Mouse (Mus musculus): Measurements from ENCODE around the gene Ncapg. TPM values are rescaled to one million over a fixed set of nuclear protein-coding genes. Genes with fewer than 3 reads are reported as not detected.
"Not testable (repeated sequence)": the region's sequence is repeated elsewhere in the genome, so short reads cannot be mapped to it uniquely, and the experiment has no call there.

Gene Ncapg
- 33.9 and 37.0 TPM in 2 replicates for polyA plus RNA-seq (2015; fragmentation: Nextera tagmentation; extraction: Ambion mirVana)

DNA sequence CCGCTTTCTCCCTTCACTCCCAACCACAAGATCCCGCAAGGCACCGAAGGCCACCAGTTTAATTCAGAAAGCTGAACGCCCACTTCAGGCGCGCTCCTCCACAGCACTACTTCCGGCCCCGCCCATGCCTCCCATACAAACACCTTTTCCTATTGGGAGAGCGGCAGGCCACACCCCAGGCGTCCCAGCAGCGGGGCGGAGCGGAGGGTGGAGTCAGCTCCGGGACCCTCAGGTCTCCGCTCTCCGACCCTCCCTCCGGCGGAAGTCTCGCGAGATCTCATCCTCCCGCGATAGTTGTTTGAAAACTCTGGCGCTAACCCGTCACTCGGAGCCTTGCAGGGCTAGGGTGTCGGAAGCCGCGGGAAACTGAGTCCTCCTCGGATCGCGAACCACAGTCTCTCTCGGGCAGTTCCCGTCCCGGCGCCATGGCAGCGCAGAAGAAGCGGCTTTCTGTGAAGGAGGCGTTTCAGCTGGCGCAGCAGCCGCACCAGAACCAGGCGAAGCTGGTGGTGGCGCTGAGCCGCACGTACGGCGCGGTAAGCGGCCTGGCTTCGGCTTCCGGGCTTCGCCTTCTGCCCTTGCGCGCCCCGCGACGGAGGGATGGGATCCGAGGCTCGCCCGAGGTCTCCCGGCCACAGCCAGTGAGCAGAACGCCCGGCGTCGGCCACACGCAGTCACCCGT, at the start of gene Ncapg:
Ncapg (plus strand) TSS at position 322 of the 682 bp plus-strand sequence.
- WGBS, result under 1% methylated on average over 66 of the region's 66 CpGs
- H3K9ac ChIP-seq (ENCODE audit: low read depth, low read length), result peak within 1 kb of the TSS; percentile 82
- H3K27me3 ChIP-seq (replicated peaks; ENCODE audit: control insufficient read depth, insufficient read depth, low read length), result no peaks in the 10 kb centered on the region
- H3K27ac ChIP-seq (ENCODE audit: low read length), result peak within 1 kb of the TSS; percentile 85
- peak; percentile 100 for ATAC-seq
- no peaks in the 10 kb centered on the region for H3K9me3 ChIP-seq (ENCODE audit: control insufficient read depth, low read length)
- H3K4me1 ChIP-seq (ENCODE audit: control insufficient read depth, insufficient read depth, low read length), result peaks cover 6% of the 10 kb centered on the region
- H3K36me3 ChIP-seq (ENCODE audit: control insufficient read depth, insufficient read depth, low read length), result no peaks in the 10 kb centered on the region
- H3K4me3 ChIP-seq (ENCODE audit: low read length), result peak within 1 kb of the TSS; percentile 79
- peak within 1 kb of the TSS; percentile 66 for H3K4me2 ChIP-seq (ENCODE audit: low read depth, low read length)

DNA sequence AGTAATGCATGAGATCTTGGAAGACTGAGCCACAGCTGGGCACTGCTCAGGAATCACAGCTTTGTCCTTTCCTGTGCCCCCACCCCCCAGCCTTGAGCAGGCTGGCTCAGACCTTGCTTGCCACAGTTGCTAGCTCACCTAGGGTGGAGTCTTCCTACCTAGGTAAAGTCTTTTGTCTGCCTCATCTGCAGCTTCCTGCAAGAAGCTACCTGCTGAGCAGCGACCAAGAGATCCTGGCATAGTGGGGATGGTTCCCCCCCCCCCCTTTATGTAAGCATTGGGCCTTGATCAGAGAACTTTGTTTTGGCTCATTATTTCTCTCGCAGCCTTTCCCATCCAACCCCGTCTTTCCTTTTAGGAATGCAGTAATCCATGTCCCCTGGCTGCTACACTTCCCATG, 48.2 kb upstream of the Ncapg start:
- Histone ChIP-seq H3K27ac (ENCODE audit: low read length) (no peak overlapping the region), H3K9ac (ENCODE audit: low read depth, low read length) (no peak overlapping the region), H3K9me3 (ENCODE audit: control insufficient read depth, low read length) (no peaks in the 10 kb centered on the region), H3K27me3 (replicated peaks; ENCODE audit: control insufficient read depth, insufficient read depth, low read length) (no peaks in the 10 kb centered on the region), H3K36me3 (ENCODE audit: control insufficient read depth, insufficient read depth, low read length) (no peaks in the 10 kb centered on the region), H3K4me3 (ENCODE audit: low read length) (no peak overlapping the region), H3K4me1 (ENCODE audit: control insufficient read depth, insufficient read depth, low read length) (no peaks in the 10 kb centered on the region), H3K4me2 (ENCODE audit: low read depth, low read length) (no peak overlapping the region)
- WGBS, result 53% methylated on average over 3 of the region's 3 CpGs
- ATAC-seq, result no peak

DNA sequence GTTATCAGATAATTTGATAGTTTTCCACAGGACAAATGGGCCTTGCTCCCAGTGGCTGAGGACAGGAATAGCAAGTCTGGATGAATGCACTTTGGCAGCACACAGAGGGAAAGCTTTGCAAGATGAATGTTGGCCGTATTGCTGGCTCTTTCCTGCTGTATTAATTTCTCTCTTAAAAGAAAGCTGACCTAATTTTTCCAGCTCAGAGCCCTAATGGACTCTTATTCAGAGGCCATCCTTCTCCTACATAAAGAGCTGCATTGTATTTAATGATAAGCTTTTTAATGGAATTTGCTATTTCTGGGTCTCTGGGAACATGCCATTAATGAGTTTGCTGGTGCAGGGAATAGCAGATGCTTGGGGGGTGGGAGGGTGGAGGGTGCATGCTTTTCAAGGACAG, 41.9 kb upstream of the Ncapg start:
- no peak overlapping the region for H3K27ac ChIP-seq (ENCODE audit: low read length)
- H3K36me3 ChIP-seq (ENCODE audit: control insufficient read depth, insufficient read depth, low read length), result no peaks in the 10 kb centered on the region
- no peak overlapping the region for H3K4me3 ChIP-seq (ENCODE audit: low read length)
- H3K4me2 ChIP-seq (ENCODE audit: low read depth, low read length), result no peak overlapping the region
- no peaks in the 10 kb centered on the region for H3K9me3 ChIP-seq (ENCODE audit: control insufficient read depth, low read length)
- H3K4me1 ChIP-seq (ENCODE audit: control insufficient read depth, insufficient read depth, low read length), result no peaks in the 10 kb centered on the region
- H3K27me3 ChIP-seq (replicated peaks; ENCODE audit: control insufficient read depth, insufficient read depth, low read length), result no peaks in the 10 kb centered on the region
- ATAC-seq, result peak; percentile 38; the same call in 1 of the 2 replicates
- WGBS, result 70% methylated on average over 1 of the region's 1 CpGs
- no peak overlapping the region for H3K9ac ChIP-seq (ENCODE audit: low read depth, low read length)

DNA sequence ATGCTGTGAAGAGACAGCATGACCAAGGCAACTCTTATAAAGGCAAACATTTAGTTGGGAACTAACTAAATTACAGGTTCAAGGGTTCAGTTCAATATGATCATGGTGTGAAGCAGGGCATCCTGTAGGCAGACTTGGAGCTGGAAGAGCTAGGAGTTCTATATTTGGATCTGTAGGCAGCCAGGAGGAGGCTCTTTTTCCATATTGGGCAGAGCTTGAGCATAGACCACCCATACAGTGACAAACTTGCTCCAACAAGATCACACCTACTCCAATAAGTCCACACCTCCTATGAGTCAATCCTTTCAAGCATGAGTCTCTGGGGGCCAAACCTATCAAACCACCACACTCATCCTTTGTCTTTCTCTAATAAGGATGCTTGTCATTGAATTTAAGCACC, 40.2 kb upstream of the Ncapg start:
- Histone ChIP-seq H3K4me3 (ENCODE audit: low read length) (no peak overlapping the region), H3K27ac (ENCODE audit: low read length) (no peak overlapping the region), H3K4me1 (ENCODE audit: control insufficient read depth, insufficient read depth, low read length) (no peaks in the 10 kb centered on the region), H3K4me2 (ENCODE audit: low read depth, low read length) (no peak overlapping the region), H3K9me3 (ENCODE audit: control insufficient read depth, low read length) (no peaks in the 10 kb centered on the region), H3K27me3 (replicated peaks; ENCODE audit: control insufficient read depth, insufficient read depth, low read length) (no peaks in the 10 kb centered on the region), H3K9ac (ENCODE audit: low read depth, low read length) (no peak overlapping the region), H3K36me3 (ENCODE audit: control insufficient read depth, insufficient read depth, low read length) (no peaks in the 10 kb centered on the region)
- ATAC-seq, result no peak

DNA sequence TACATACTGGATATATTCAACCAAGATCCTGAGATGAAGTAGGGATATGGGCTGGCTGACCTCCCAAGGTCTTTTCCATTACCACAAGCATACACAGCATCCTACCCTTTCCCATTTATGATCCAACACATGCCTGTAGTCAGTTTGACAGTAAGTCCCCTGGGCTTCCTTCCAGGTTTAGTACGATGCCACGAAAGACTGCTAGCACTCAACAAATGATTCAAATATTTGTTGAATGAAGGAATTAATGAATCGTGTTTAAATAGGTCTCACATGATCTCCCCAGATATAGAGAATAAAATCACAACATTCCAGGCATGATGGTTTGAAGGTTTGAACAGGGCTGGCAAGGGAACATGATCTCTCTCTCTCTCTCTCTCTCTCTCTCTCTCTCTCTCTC, 31.3 kb upstream of the Ncapg start:
- H3K27ac ChIP-seq (ENCODE audit: low read length), result no peak overlapping the region
- no peak for ATAC-seq
- no peak overlapping the region; the same call in 1 of the 2 replicates for H3K4me3 ChIP-seq (ENCODE audit: low read length)
- peak overlapping the region; percentile 98; the same call in 1 of the 2 replicates for H3K4me2 ChIP-seq (ENCODE audit: low read depth, low read length)
- no peaks in the 10 kb centered on the region for H3K9me3 ChIP-seq (ENCODE audit: control insufficient read depth, low read length)
- no peaks in the 10 kb centered on the region for H3K36me3 ChIP-seq (ENCODE audit: control insufficient read depth, insufficient read depth, low read length)
- no peaks in the 10 kb centered on the region for H3K27me3 ChIP-seq (replicated peaks; ENCODE audit: control insufficient read depth, insufficient read depth, low read length)
- 36% methylated on average over 3 of the region's 3 CpGs for WGBS
- H3K4me1 ChIP-seq (ENCODE audit: control insufficient read depth, insufficient read depth, low read length), result peaks cover 7% of the 10 kb centered on the region; the same call in 1 of the 2 replicates
- no peak overlapping the region for H3K9ac ChIP-seq (ENCODE audit: low read depth, low read length)

DNA sequence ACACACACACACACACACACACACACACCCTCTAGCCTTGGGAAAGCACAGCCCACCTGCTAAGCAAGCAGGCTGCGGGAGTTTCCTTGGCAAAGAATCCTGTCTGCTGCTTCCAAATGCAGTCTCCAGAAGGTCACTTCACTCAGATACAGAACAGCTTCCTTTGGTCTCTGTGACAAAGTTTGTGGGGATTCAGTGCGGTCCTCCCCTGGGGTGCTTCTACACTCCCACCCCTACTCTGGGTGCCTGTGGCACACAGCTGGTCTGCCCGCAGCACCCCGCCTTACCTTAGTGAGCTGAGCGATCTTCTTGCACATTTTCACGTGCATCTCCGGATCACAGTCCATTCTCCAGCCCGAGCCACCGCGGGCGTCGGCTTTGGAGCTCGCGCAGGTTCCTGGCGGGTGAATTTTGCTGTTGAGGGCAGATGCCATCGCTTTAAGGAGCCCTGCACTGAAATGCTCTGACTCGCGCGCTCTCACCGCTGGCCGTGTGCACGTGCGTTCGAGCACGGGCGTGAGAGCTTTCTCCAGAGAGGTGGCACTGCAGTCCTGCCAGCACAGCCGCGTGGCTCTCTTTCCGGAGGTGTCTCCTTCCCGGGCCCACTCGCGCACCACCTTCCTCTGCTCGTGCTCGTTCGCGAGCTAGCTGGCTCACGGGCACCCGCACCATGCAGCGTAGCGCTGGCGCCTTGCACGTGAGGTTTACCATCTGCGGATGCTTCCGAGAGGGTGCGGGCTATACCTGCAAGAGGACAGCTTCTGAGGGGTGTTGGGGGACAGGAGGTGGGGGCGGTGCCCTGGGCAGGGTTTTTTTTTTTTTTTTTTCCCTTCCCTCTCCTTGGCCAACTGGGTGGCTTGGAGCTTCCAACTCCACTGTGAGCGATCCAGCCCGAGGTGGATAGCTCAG, 30.7 kb upstream of the Ncapg start, which contains the start of gene Fam184b:
Fam184b (minus strand) TSS at position 809 of the 909 bp plus-strand sequence.
- H3K9me3 ChIP-seq (ENCODE audit: control insufficient read depth, low read length), result no peaks in the 10 kb centered on the region
- no peaks in the 10 kb centered on the region for H3K36me3 ChIP-seq (ENCODE audit: control insufficient read depth, insufficient read depth, low read length)
- ATAC-seq, result peak; percentile 92
- H3K4me2 ChIP-seq (ENCODE audit: low read depth, low read length), result peak within 1 kb of the TSS; percentile 98
- peak within 1 kb of the TSS; percentile 64 for H3K4me3 ChIP-seq (ENCODE audit: low read length)
- no peaks in the 10 kb centered on the region for H3K27me3 ChIP-seq (replicated peaks; ENCODE audit: control insufficient read depth, insufficient read depth, low read length)
- H3K4me1 ChIP-seq (ENCODE audit: control insufficient read depth, insufficient read depth, low read length), result peaks cover 7% of the 10 kb centered on the region; the same call in 1 of the 2 replicates
- WGBS, result under 1% methylated on average over 47 of the region's 48 CpGs
- peak within 1 kb of the TSS; percentile 70 for H3K9ac ChIP-seq (ENCODE audit: low read depth, low read length)
- no peak within 1 kb of the TSS for H3K27ac ChIP-seq (ENCODE audit: low read length)

DNA sequence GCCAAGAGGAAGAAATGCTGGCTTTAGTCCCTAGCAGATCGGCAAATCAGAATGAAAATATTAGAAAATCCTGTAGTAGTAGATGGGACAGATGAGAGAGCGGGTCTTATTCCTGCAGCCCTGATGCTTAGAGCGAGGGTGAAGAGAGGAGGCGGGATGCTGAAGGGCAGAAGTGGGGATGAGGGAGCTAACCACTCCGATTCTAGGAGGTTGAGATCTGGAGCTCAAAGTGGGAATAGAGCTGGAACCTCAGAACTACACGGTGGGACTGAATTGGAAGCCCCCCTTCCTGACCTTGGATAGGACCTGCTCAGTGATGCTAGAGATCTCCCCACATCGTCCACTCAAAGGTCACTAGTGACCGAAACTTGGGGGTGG, 30.0 kb upstream of the Ncapg start:
- Histone ChIP-seq H3K27me3 (replicated peaks; ENCODE audit: control insufficient read depth, insufficient read depth, low read length) (no peaks in the 10 kb centered on the region), H3K4me2 (ENCODE audit: low read depth, low read length) (peak overlapping the region; percentile 98), H3K9ac (ENCODE audit: low read depth, low read length) (peak overlapping the region; percentile 70), H3K36me3 (ENCODE audit: control insufficient read depth, insufficient read depth, low read length) (no peaks in the 10 kb centered on the region), H3K4me1 (ENCODE audit: control insufficient read depth, insufficient read depth, low read length) (peaks cover 7% of the 10 kb centered on the region; the same call in 1 of the 2 replicates), H3K27ac (ENCODE audit: low read length) (no peak overlapping the region), H3K4me3 (ENCODE audit: low read length) (peak overlapping the region; percentile 64), H3K9me3 (ENCODE audit: control insufficient read depth, low read length) (no peaks in the 10 kb centered on the region)
- WGBS, result 2% methylated on average over 8 of the region's 8 CpGs
- ATAC-seq, result peak; percentile 38; the same call in 1 of the 2 replicates

DNA sequence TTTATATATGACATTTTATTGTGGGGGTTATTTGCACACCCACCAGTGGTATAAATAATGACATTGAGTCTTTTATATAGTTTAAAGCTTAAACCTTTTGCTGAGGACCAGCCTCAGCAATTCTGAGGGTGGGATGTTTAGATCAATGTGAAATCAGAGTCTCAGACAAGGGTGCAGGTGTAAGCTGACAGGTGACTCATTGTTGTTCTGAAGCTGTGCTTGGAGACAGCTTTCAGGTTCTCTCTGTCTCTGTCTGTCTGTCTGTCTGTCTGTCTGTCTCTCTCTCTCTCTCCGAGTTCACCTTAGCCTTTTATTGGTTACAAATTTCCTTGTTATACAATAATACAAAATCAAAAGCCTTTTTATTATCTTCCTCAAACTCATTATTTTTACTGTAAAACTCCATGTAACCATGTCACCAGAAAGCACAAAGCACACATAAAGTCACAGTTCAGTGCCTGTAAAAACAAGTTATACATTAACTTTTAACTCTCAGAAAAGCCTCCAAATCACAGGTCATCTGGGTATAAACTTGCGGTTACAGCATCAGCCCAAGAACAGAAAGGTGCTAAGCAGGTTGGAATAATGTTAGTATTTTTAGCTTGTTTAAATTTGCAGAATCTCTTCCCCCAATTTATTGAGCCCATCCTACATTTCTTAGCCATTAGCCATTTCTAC, 18.6 kb upstream of the Ncapg start:
- H3K4me3 ChIP-seq (ENCODE audit: low read length), result no peak overlapping the region
- H3K9me3 ChIP-seq (ENCODE audit: control insufficient read depth, low read length), result no peaks in the 10 kb centered on the region
- no peak overlapping the region for H3K4me2 ChIP-seq (ENCODE audit: low read depth, low read length)
- H3K4me1 ChIP-seq (ENCODE audit: control insufficient read depth, insufficient read depth, low read length), result no peaks in the 10 kb centered on the region
- no peak overlapping the region for H3K9ac ChIP-seq (ENCODE audit: low read depth, low read length)
- WGBS, result 74% methylated on average over 2 of the region's 2 CpGs
- ATAC-seq, result peak; percentile 90
- H3K27me3 ChIP-seq (replicated peaks; ENCODE audit: control insufficient read depth, insufficient read depth, low read length), result no peaks in the 10 kb centered on the region
- no peaks in the 10 kb centered on the region for H3K36me3 ChIP-seq (ENCODE audit: control insufficient read depth, insufficient read depth, low read length)
- no peak overlapping the region for H3K27ac ChIP-seq (ENCODE audit: low read length)

DNA sequence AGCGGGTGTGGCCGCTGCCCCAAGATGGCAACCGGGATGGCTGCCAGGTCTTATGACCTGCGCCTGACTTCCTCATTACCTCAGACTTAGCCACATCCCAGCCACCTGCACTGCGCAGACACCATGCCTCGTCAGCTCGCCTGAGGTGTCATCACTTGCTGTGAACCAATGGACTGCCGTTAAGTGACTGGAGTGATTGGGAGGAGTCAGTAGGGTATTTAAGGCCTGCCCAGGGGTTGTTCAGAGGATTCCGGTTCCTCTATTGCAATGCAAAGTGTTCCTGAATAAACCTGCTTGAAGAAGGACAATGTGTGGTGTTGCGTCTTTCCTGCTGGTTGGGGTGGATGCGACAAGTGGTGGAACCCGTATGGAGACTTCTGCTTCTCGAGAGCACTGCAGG, 11.3 kb upstream of the Ncapg start:
- not testable (repeated sequence) for H3K4me2 ChIP-seq (ENCODE audit: low read depth, low read length); H3K27me3 ChIP-seq (replicated peaks; ENCODE audit: control insufficient read depth, insufficient read depth, low read length)
- WGBS, result 95% methylated on average over 13 of the region's 13 CpGs

More for the DNA sequence above, 11.3 kb upstream of the Ncapg start:
- ATAC-seq; H3K4me3 ChIP-seq (ENCODE audit: low read length); H3K4me1 ChIP-seq (ENCODE audit: control insufficient read depth, insufficient read depth, low read length); H3K27ac ChIP-seq (ENCODE audit: low read length); H3K9ac ChIP-seq (ENCODE audit: low read depth, low read length); H3K9me3 ChIP-seq (ENCODE audit: control insufficient read depth, low read length); H3K36me3 ChIP-seq (ENCODE audit: control insufficient read depth, insufficient read depth, low read length): not testable (repeated sequence)
